Mouse (Mus musculus): ENCODE measurements around the gene Vegfc.

GRCm38 (mm10) chr8:54053210-54053609 is 24.2 kb upstream of the Vegfc start:
- no peak for TF ChIP-seq POLR2A (IDR thresholded peaks at IDR 0.05; ENCODE audit: insufficient read depth, low read depth, low read length)
- TF ChIP-seq CTCF (IDR thresholded peaks at IDR 0.05), result no peak

Data from heart, adult 2 months (tissue).